Mouse (Mus musculus): ENCODE results near the gene Pgp.

The Pgp gene

DNA sequence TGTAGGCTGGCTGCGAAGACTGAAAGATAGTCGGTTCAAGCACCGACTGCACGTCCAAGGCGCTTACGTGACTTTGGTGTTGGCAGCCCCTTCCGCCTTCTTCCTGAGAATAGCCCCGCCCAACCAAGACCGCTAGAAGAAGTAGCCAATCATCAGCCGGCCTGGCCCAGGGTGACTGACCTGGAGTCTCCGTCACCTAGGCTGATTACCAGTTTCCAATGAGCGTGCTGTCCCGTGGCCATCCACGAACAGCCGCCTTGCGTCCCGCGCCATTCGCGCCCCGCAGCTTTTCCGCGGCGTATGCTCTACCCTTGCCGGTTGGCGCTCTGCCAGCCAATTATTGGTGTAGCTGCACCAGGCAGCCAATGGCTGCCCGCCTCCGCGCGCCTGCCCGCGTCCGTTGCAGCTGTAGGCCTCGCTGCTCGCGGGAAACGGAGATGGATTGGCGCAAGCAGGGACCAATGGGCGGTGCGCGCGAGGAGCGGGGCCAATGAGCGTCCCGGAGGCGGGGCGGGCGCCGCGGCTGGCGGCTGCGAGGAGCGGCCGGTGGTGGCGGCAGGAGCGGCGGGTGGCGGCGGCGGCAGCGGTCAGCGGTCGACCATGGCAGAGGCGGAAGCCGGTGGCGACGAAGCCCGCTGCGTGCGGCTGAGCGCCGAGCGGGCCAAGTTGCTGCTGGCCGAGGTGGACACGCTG, at the start of gene Pgp, which contains the start of gene E4f1:
Gene Pgp, plus strand, starts transcription at position 483 of the 693 bp plus-strand sequence.
Gene E4f1, minus strand, starts transcription at position 404 of the 693 bp plus-strand sequence.
- under 1% methylated on average over 73 of the region's 75 CpGs for WGBS

DNA sequence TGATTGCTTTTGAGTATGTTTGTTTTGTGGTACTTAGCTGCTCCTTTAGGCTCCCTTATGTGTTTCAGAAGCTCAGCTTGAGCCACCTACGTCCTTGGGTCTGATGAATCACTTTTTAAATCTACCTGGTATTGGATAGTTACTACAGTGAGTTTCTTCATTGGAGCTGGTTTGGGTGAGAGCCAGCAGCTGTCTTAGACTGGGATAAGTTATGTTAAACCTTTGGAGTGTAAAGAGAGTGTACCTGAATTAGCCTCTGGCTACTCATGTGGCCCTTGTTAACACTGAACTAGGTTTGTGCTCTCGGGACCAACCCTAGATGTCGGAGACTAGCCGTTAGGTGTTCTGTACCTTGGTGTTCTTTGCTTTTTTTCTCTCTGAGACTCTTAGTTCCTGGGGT, 47.1 kb upstream of the Pgp start:
- WGBS: 89% methylated on average over 4 of the region's 4 CpGs

DNA sequence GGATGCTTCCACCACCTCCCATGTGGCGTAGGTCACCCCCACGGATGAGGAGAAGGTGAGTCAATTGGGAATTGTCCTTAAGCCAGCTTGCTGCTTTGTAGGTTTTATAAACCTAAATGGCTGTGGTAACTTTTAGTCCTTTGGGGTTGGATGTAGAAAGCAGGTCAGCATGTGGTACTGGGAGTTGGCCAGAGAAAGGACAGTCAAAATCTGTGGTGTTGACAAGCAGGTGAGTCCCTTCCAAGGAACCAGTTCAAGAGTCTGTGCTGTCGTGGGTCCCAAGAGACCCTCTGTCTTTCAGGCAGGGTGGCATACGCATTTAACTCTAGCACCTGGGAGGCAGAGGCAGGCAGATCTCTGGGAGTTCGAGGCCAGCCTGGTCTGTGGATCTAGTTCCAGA, 45.7 kb upstream of the Pgp start:
- 89% methylated on average over 5 of the region's 5 CpGs for WGBS

DNA sequence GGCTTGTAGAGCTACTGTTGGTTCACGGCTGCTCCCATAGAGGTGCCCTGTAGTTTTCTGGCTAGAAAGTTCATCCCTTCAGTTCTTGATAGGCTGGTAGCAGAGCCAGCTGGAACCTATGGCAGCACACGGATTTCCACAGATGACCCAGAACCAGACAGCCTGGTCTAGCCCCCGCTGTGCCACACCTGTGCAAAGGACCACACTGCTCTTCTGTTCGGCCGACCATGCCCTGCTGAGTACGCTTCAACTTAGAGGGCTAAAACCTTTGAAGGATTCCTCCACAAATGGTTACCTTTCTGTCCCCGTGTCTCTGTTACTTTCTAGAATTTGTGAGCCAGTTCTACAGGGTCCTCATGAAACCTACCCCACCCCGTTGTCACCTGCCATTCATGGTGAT, 44.9 kb upstream of the Pgp start:
- 96% methylated on average over 6 of the region's 8 CpGs for WGBS

DNA sequence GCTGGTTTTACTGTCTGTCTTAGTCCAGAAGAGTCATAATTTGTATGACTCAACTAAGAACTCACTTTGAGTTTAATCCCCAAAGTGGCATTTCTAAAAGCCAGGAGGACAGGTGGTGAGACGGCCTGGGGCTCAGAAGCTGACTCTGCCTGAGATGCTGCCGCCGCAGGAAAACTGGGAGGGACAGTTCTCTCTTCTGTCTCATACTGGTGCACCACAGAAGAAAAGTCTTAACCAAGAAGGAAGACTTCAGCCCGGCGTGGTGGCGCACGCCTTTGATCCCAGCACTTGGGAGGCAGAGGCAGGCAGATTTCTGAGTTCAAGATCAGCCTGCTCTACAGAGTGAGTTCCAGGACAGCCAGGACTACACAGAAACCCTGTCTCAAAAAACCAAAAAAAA, 44.3 kb upstream of the Pgp start:
- 83% methylated on average over 7 of the region's 7 CpGs for WGBS

DNA sequence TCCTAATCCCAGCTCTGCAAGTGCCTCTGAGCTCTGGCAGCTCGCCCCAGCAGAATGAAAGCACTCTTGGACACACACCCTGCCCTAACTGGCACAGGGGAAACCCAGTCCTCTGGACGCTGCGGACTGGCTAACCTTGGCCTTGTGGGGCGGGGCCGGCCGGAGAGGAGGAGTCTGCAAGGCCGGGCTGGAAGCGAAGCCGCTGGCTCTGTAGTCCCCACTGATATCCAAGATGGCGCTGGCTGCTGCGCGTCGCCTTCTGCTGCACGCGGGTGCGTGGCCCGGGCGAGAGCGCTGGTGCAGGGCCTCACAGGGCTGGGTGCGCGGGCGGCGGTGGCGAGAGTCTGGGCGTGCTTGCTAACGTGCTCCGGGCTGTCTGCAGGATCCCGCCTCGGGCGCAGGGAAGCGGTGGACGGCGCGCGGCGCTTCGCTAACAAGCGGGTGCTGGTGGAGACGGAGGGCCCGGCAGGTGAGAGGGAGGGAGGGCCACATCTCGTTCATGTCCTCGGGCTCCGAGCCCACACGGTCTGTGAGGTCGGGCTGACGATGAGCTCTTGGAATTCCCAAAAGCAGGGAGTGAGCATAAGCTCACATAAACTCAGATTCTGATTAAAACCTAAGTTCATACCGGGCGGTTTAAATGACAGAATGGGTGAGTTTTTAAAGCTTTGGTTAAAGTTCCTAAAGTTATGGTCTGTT, 43.6 kb upstream of the Pgp start, which contains the start of gene Eci1:
Gene Eci1, plus strand, starts transcription at position 171 of the 699 bp plus-strand sequence.
- under 1% methylated on average over 48 of the region's 48 CpGs for WGBS

DNA sequence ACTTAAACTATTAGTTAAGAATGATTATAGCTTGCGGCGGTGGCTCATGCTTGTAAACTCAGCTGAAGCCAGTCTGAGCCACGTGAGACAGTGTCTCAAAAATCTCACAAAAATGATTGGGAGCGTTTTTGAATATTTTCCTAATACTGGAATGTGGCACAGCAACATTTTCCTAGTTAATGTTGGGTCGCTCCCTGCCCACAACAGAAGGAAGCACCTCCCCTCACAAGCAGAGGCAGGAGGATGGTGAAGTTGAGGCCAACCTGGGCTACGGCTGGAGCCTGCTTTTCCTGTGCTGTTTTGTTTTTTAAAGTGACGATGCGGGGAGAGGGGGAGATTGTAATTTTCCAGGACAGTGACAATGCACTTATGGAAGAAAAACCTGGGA, 43.0 kb upstream of the Pgp start:
- 14% methylated on average over 8 of the region's 8 CpGs for WGBS

DNA sequence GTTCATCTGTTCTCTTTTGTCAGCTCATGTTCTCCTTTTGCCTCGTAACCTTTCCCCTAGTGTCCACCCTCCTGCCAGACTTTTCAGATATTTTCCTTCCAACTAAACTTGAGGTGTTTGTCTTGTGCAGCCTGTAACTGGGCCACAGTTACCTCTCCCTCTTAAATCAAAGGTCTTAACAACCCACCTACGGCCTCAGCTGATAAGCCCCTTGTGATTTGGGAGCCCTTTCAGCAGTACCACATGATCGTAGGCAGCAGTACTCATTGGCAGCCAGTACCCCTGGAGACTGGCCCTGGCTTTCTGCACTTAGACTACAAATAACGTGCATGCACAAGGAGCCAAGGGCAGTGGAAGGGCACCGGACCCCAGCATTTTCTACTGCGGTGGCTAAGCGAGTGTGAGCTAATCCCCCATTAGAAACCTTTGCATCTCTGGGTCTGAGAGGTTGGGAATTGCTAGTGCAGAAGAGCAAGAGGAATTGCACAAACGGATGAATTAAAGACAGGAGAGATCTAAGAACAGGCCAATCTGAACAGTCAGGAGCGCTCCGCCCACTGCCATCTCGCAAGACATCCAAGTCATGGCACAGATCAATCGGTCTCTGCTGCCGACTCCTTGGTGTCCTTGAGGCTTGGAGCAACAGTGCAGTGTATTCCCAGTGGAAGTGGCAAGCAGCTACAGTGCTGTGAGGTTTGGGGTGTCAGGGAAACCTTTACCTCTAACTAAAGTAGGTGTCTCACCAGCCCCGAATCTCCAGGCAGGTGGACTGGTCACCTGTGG, 40.8 kb upstream of the Pgp start:
- 76% methylated on average over 14 of the region's 14 CpGs for WGBS

DNA sequence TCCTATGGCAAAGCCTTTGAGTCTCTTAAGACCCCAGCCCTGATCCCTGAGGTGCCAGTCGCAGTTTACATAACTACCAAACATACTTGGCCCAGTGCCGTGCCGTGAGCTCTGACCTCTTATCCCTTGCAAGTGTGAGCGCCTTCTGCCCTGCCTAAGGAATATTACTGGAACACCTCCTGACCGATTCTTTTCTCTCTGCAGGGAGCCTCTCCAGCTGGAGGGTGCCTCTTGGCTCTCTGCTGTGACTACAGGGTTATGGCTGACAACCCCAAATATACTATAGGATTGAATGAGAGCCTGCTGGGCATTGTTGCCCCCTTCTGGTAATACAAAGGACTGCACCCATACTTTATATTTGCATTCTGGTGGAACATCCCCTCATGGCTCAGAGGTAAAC, 33.2 kb upstream of the Pgp start:
- 79% methylated on average over 5 of the region's 5 CpGs for WGBS

DNA sequence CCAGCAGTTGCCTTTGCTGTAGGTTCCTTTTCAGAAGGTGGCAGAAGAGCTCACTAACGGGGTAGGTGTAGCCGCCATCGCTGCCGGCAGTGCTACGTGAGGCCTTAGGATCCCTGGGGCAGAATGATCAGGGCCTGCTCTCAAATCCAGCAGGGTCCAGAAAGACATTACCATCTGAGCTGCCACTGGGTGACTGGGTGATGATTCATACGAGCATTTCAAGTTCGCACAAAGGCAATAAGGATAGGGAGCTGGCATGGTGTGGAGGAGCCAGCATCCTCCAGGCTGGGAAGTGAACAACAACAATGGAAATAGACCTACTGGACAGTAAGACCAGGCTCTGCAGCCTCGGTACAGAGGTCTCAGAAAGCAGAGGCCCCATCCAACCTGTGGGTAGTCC, 29.8 kb upstream of the Pgp start:
- 82% methylated on average over 8 of the region's 8 CpGs for WGBS

DNA sequence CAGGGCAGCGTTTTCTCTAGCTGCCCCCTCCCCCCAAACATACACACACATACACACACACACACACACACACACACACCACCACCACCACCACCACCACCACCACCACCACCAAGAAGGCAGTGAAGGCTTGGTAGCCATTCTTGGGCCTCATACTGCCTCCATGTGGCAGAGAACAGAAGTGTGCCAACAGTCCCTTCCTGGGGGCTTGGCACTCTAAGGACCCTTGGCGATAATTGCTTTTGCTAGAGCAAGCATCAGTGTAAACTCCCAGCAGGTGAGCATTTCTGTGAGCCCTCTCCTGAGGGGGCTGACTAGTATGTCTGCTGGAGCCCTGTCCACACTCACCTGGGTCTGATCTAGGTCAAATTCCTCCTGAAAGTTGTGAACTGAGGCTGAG, 29.0 kb upstream of the Pgp start:
- 39% methylated on average over 2 of the region's 2 CpGs for WGBS

DNA sequence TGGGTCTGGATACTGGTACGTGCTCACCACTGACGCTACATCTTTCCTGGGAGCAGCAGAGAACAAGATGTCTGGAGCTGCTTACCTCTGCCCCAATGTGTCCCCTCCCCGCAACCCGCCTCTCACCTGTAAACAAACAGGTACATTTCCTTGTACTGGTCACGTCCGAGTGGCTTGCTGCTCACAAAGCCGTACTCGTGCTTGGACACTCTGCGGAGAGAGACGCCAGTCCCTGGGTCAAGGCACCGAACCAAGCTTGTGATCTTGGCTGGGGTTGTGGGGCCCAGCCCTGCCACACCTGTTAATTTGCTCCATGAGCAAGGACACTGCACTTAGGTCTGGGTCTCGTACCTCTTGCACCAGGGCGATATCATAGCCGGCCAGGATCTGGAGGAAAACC, 28.1 kb upstream of the Pgp start:
- 91% methylated on average over 14 of the region's 14 CpGs for WGBS

DNA sequence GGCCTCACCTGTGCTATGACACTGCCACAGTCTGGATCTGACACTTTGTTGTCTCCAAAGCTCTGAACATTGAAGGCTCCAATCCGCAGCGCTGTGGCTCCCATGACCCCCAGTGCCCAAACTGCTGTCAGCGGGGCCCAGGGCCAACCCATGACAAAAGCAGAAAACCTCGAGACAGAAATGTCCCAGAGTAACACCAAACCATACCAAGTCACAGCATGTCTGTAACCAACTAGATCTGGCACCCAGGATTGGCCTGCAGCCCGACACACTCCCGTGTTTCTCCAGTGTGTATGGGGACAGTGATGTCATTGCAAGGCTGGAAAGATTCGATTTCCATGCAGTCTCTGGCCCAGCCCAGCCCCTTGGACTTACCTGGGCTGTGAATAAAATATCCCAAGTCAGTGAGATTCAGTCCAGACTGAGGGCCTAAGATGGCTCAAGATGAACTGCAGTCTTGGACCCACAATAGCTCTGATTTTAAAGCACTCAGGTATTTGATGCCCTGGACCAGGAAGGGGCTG, 27.5 kb upstream of the Pgp start, which contains the start of gene Dnase1l2:
Gene Dnase1l2, minus strand, starts transcription at position 474 of the 524 bp plus-strand sequence.
- WGBS: 53% methylated on average over 7 of the region's 7 CpGs

DNA sequence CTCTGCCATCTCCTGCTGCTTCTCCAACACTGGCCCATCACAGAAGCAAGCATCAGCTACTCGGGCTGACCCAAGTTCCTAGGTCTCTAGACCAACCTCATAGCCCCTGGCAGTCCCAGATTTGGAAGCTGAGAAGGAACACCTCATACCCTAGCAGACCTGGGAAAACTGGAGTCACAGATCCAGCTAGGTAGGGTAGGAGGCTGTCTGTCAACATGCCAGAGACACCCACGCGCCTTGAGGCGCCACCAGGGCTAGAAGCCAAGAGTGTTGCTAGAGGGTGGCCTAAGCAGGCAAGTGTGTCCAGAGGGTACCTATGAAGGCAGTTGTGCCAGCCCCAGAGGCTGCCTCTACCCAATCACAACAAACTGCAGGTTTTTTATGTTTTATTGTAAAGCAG, 26.8 kb upstream of the Pgp start:
- 59% methylated on average over 4 of the region's 4 CpGs for WGBS

DNA sequence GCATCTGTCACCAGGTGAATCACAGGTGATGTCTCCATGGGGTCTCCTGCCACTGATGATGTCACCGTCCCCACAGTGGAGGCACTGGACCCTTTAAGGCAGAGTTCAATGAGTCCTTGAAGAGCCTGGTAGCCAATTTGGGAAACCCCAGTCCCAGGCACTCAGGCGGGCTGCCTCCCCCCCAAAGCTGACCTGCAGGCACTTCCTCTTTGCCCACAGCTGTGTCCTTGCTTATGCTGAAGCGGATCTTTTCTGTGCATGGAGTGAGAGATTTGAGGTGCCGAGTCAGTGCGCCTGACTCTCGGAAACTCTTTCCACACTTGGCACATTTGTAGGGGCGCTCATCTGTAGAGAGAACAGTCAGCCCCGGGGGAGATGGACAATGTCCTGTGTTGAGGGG, 23.6 kb upstream of the Pgp start:
- 85% methylated on average over 8 of the region's 8 CpGs for WGBS

DNA sequence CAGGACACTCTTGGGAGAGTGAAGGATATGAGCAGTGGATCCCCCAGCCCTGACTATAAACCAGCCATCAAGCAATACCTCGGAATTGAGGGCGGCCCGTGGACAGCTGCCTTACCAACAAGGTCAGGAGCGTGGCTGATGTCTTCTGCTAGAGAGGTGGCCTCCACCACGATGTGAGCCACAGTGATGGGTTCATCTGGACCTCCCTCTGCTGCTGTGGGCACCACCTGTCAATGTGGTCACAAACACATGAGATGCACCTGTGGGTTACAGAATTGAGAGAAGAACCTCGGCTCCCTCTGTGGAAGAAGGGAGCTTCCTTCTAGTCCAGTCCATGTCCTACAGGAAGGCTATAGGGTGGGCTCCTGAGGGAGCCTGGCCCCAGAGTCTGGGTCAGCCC, 20.7 kb upstream of the Pgp start:
- WGBS: 92% methylated on average over 6 of the region's 6 CpGs

DNA sequence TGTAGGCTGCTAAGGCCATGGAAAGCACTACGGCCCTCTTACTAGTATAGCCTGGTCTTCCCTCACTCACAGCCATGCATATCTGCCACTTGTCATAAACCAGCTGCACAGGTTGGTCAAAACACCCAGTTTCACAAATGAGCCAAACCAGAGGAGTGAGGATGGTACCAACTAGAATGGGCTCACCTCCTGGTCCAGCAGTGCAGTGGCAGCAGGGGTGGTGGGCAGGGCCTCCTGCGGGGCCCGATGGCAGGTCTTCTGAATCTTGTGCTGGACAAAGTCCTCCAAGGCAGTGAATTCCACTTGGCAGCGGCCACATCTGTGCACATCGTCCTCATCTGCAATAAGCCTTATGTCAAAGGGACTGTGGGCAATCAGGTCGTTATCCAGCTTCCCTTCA, 19.0 kb upstream of the Pgp start:
- WGBS: 93% methylated on average over 6 of the region's 6 CpGs

DNA sequence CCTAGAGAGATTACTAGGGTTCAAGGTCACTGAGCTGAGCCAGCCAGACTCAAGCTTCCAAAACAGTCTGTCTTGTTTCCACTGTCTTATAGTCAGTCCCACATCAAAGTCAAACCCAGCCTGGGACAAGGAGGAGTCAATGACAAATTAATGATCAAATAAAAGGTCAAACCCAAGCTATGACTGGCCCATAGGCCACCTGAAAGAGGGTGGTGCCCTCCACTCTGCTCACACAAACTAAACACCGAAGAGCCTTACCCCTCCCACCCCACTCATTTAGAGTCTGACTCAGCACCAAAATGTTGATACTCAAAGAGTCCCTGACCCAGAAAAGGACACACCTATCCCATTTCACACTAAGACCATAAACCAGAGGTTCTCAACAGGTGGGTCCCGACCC, 16.8 kb upstream of the Pgp start:
- WGBS: 82% methylated on average over 2 of the region's 2 CpGs

DNA sequence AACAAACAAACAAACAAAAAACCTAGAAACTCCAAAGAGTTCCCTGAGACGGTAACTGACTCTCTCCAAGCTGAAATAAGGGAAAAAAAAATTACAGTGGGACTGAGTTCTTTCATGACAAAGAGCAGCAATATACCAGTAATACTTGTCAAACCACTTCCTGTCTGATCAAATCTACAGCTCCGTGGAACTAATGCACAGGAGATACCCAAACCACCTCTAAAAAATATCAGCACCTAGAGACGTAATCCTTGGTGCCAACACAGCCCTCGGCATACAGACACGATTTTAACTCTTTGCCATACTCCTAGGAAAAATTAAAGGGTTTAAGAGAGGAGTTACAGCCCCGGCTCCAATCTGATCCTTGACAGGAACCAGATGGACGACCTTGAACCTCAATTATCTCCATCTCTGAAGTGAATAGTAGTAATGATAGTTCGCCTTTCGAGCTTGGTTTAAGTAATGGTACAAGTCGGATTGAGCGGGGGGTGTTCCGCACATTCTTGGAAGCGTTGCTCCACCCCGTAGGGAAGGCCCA, 15.9 kb upstream of the Pgp start:
- WGBS: 3% methylated on average over 14 of the region's 14 CpGs

DNA sequence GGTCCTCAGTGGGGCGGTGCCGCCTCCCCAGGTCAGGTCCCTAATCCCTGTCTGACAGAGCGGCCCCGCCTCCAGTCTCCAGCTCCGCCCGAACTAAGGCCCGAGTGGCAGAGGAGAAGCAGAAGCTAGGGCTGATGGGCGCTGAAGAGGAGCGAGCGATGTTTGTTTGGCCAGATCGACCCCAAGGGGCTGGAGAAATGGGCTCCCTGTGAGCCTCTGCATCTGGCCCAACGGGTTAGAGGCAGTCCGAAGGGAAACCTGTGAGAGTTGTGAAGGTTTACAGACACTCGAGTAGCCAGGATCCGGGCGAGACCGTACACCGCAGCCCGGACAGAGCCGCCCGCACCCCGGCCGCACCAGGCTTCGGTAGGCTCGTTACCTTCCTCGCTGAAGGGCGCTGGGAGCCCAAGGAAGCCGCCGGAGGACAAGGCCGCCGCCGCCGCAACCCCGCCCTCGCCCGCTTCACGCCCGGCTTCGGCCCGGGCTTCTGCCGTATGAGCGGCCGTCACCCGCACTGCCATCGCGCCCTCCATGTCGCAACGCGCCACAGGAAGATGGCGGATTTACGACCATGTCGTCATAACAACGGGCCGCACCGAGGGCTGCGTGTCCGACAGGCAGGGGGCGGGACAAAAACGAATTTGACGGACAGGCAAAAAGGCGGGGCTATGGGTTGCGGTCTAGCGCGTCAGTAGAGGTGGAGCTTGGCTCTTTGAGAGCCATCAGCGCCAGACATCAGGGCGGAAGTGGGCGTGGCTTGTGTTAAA, 15.3 kb upstream of the Pgp start:
- WGBS: under 1% methylated on average over 67 of the region's 67 CpGs

DNA sequence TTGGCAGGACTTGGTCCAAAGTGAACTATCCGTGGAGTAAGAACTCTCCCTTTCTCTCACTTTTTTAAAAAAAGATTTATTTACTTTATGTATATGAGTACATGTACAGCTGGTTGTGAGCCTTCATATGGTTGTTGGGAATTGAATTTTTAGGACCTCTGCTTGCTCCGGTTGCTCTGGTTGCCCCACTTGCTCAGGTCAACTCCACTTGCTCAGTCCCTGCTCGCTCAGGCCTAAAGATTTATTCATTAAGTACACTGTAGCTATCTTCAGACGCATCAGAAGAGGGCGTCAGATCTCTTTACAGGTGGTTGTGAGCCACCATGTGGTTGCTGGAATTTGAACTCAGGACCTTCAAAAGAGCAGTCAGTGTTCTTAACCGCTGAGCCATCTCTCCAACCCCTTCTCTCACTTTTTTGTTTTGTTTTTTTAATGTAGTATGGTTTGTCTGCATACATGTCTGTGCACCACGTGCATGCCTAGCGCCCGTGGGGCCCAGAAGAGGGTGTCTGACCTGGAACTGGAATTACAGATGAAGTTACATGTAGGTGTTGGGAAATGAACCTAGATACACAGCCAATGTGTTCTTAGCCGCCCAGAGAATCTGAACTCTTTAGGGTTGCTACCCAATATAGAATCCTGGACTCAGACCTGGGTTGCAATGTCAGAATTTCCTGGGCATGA, 14.5 kb upstream of the Pgp start:
- WGBS: 46% methylated on average over 10 of the region's 10 CpGs
